Mouse (Mus musculus) kidney, adult 2 months (tissue): ENCODE data around the gene Gatad2a. TPM values are rescaled to one million over a fixed set of nuclear protein-coding genes. Genes with fewer than 3 reads are reported as not detected.
A peak's percentile ranks its signal among the peaks of the same experiment; 100 is the strongest.

Experiments
- DNase-seq: peaks from one replicate; pipeline ENCODE4 v3.0.0; 2021
- H3K27ac ChIP-seq: fragments of 200-500 bp; 2 replicates; pipeline ENCODE4 v1.5.1; 2012; ENCODE audit warnings: low read depth, low read length, control low read depth, inconsistent platforms; ENCODE audit not compliant: insufficient read depth
- H3K27me3 ChIP-seq: fragments of 200-500 bp; replicated peaks from 2 replicates; pipeline ENCODE4 v1.6.1; 2012; ENCODE audit warnings: mild to moderate bottlenecking, moderate library complexity, low read length, inconsistent platforms; ENCODE audit not compliant: control insufficient read depth, insufficient read depth
- H3K36me3 ChIP-seq: fragments of 200-500 bp; 2 replicates; pipeline ENCODE4 v1.6.1; 2012; ENCODE audit warnings: mild to moderate bottlenecking, moderate library complexity, low read length, inconsistent platforms; ENCODE audit not compliant: control insufficient read depth, insufficient read depth
- H3K4me1 ChIP-seq: fragments of 200-500 bp; 2 replicates; pipeline ENCODE4 v1.6.1; 2011; ENCODE audit warnings: low read length; ENCODE audit not compliant: control insufficient read depth, insufficient read depth
- H3K4me3 ChIP-seq: fragments of 200-500 bp; 2 replicates; pipeline ENCODE4 v1.5.1; 2011; ENCODE audit warnings: mild to moderate bottlenecking, low read depth, low read length, control low read depth; ENCODE audit not compliant: insufficient read depth
- CTCF ChIP-seq: fragments of 200-500 bp; conservative IDR thresholded peaks from 2 replicates; pipeline ENCODE4 v1.5.1; 2011; ENCODE audit warnings: low read depth, mild to moderate bottlenecking, control low read depth, low read length, moderate library complexity, mixed read lengths; ENCODE audit not compliant: insufficient read depth, insufficient read length
- POLR2A ChIP-seq: fragments of 200-500 bp; IDR thresholded peaks from one replicate; pipeline ENCODE4 v1.6.1; 2011; ENCODE audit warnings: low read depth, low read length, control low read depth
- WGBS: fragments of 180-500 bp; shearing (Covaris S2); methylation state at CpG from one replicate; pipeline ENCODE4 v1.1.7; 2018; 5-methylcytosine and 5-hydroxymethylcytosine counted together
- polyA plus RNA-seq: library from polyadenylated mRNA; depleted of rRNA; stranded (reverse); fragments of >200 nt; gene quantifications from 2 replicates; pipeline ENCODE4 v1.2.3, GENCODE M21; 2012; rRNA removed

Gene Gatad2a
- polyA plus RNA-seq, 1 experiment = 60.9 TPM

- H3K36me3 ChIP-seq = no peaks in the 10 kb centered on the region
- H3K4me1 ChIP-seq = peaks cover 7% of the 10 kb centered on the region; the same call in 1 of the 2 replicates
- TF ChIP-seq POLR2A = no peak
- no peak for TF ChIP-seq CTCF
- no peak overlapping the region for H3K27ac ChIP-seq
- 93% methylated on average over 5 of the region's 5 CpGs for WGBS
- DNase-seq = no peak
- H3K27me3 ChIP-seq = no peaks in the 10 kb centered on the region
- no peak overlapping the region for H3K4me3 ChIP-seq
Measured at GRCm38 (mm10) chr8:69863387-69864020, 132.7 kb downstream of the Gatad2a start.

- Histone ChIP-seq H3K4me1 (no peaks in the 10 kb centered on the region), H3K27me3 (no peaks in the 10 kb centered on the region), H3K27ac (no peak overlapping the region), H3K36me3 (no peaks in the 10 kb centered on the region), H3K4me3 (no peak overlapping the region)
- no peak for DNase-seq
- TF ChIP-seq POLR2A (no peak), CTCF (no peak)
- WGBS = 77% methylated on average over 2 of the region's 2 CpGs
Measured at GRCm38 (mm10) chr8:69861251-69861650, 134.9 kb downstream of the Gatad2a start.

GRCm38 (mm10) chr8:69860807-69861206 is 135.4 kb downstream of the Gatad2a start:
- DNase-seq = no peak
- H3K27ac ChIP-seq = no peak overlapping the region
- no peak overlapping the region for H3K4me3 ChIP-seq
- H3K27me3 ChIP-seq = no peaks in the 10 kb centered on the region
- peak; percentile 52 for TF ChIP-seq CTCF
- TF ChIP-seq POLR2A = no peak
- no peaks in the 10 kb centered on the region for H3K36me3 ChIP-seq
- H3K4me1 ChIP-seq = no peaks in the 10 kb centered on the region
- WGBS = 69% methylated on average over 4 of the region's 4 CpGs

Other genes with a start within 250 kb of the Gatad2a start
- 1.9 and 2.5 TPM in 2 replicates for gene Zfp963, start 246.4 kb downstream of the Gatad2a start, polyA plus RNA-seq
- 0.23 TPM in 1 of 2 replicates, not detected in the other for gene Gm20422, start 221.5 kb downstream of the Gatad2a start, polyA plus RNA-seq
- 59.9 and 81.3 TPM in 2 replicates for gene Atp13a1, start 205.2 kb downstream of the Gatad2a start, polyA plus RNA-seq
- 8.5 and 11.3 TPM in 2 replicates for gene Zfp866, start 205.2 kb downstream of the Gatad2a start, polyA plus RNA-seq
- 15.8 and 15.9 TPM in 2 replicates for gene Gmip, start 187.7 kb downstream of the Gatad2a start, polyA plus RNA-seq
- gene Lpar2, start 174.0 kb downstream of the Gatad2a start, polyA plus RNA-seq = 6.4 and 6.7 TPM in 2 replicates
- 3.6 and 3.9 TPM in 2 replicates for gene Pbx4, start 163.9 kb downstream of the Gatad2a start, polyA plus RNA-seq
- 0.11 and 0.16 TPM in 2 replicates for gene Cilp2, start 108.7 kb downstream of the Gatad2a start, polyA plus RNA-seq
- 1.3 and 1.5 TPM in 2 replicates for gene Tssk6, start 94.2 kb downstream of the Gatad2a start, polyA plus RNA-seq
- gene Ndufa13, start 93.8 kb downstream of the Gatad2a start, polyA plus RNA-seq = 283 and 372 TPM in 2 replicates
- 3.9 and 5.6 TPM in 2 replicates for gene Yjefn3, start 93.7 kb downstream of the Gatad2a start, polyA plus RNA-seq
- gene Mau2, start 46.4 kb upstream of the Gatad2a start, polyA plus RNA-seq = 47.1 and 63.3 TPM in 2 replicates
- gene Sugp1, start 46.4 kb upstream of the Gatad2a start, polyA plus RNA-seq = 9.0 and 10.9 TPM in 2 replicates
- 30.2 and 37.5 TPM in 2 replicates for gene Tm6sf2, start 76.5 kb upstream of the Gatad2a start, polyA plus RNA-seq
- gene Hapln4, start 87.1 kb upstream of the Gatad2a start, polyA plus RNA-seq = 0.05 and 0.08 TPM in 2 replicates
- gene Ncan, start 124.5 kb upstream of the Gatad2a start, polyA plus RNA-seq = 0.04 and 0.06 TPM in 2 replicates
- gene Nr2c2ap, start 134.9 kb upstream of the Gatad2a start, polyA plus RNA-seq = 13.8 and 14.8 TPM in 2 replicates
- 29.9 and 31.9 TPM in 2 replicates for gene Rfxank, start 142.8 kb upstream of the Gatad2a start, polyA plus RNA-seq
- gene Borcs8, start 143.1 kb upstream of the Gatad2a start, polyA plus RNA-seq = 107 and 111 TPM in 2 replicates
- 0.10 and 0.16 TPM in 2 replicates for gene Mef2b, start 143.3 kb upstream of the Gatad2a start, polyA plus RNA-seq
- 85.2 and 115 TPM in 2 replicates for gene Tmem161a, start 176.0 kb upstream of the Gatad2a start, polyA plus RNA-seq
- gene Slc25a42, start 215.9 kb upstream of the Gatad2a start, polyA plus RNA-seq = 129 and 132 TPM in 2 replicates
- gene Sugp2, start 237.8 kb upstream of the Gatad2a start, polyA plus RNA-seq = 18.9 and 20.2 TPM in 2 replicates
- gene Armc6, start 238.1 kb upstream of the Gatad2a start, polyA plus RNA-seq = 14.2 and 14.4 TPM in 2 replicates